Mouse (Mus musculus) thymus, adult 2 months (tissue): ENCODE data around the gene P2rx1.

ENCODE experiments used
- CTCF ChIP-seq: fragments of 200-500 bp; IDR thresholded peaks from 2 replicates; pipeline ENCODE4 v1.5.1; 2012; ENCODE audit warnings: mild to moderate bottlenecking, control low read depth, low read length, moderate library complexity, borderline replicate concordance; ENCODE audit not compliant: control insufficient read depth, poor library complexity, insufficient read depth; ENCODE audit errors: extremely low read depth
- POLR2A ChIP-seq: fragments of 200-500 bp; IDR thresholded peaks from 2 replicates; pipeline ENCODE4 v1.6.1; 2012; ENCODE audit warnings: mild to moderate bottlenecking, low read length, control low read depth, moderate library complexity; ENCODE audit not compliant: control insufficient read depth, poor library complexity, insufficient read depth; ENCODE audit errors: extremely low read depth

DNA sequence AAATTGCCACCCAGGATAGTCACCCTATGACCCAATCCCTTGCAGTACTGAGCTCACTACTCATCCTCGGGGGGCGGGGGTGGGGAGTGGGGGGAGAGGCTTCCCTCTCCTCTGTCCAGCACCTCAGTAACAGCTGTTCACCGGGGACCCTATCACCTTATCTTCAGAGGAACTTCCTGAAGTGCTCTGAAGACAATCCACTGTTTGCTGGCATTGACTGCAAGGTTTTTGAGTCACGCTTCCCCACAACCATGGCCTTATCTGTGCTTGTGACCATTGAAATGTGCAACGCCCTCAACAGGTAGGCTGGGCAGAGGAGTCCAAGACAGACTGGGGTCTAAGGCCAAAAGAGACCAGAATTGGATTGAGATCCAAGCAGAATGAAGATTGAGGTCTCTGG lies 11.1 kb upstream of the P2rx1 start:
- TF ChIP-seq POLR2A = no peak
- no peak for TF ChIP-seq CTCF
